Mouse (Mus musculus) lung, embryonic 14.5 days (tissue): ENCODE data around the gene Eif2d. TPM values are rescaled to one million over a fixed set of nuclear protein-coding genes. Genes with fewer than 3 reads are reported as not detected.

Experiments used
- ATAC-seq: fragments of 200-750 bp; cut with Nextera tagmentation; 2 replicates; pipeline ENCODE4 v1.8.0; 2017; ENCODE audit warnings: mild to moderate bottlenecking, moderate TSS enrichment, moderate library complexity; ENCODE audit not compliant: insufficient read depth
- DNase-seq: peaks from one replicate; pipeline ENCODE4 v3.0.0-alpha.2; 2015
- H3K27ac ChIP-seq: fragments of 300-500 bp; sonication (generic); 2 replicates; pipeline ENCODE4 v1.5.1; 2014; ENCODE audit warnings: low read depth, mild to moderate bottlenecking, moderate library complexity
- H3K27me3 ChIP-seq: fragments of 300-500 bp; sonication (generic); 2 replicates; pipeline ENCODE4 v1.6.1; 2014; ENCODE audit warnings: low read length, control low read depth; ENCODE audit not compliant: insufficient read depth
- H3K36me3 ChIP-seq: fragments of 300-500 bp; sonication (generic); 2 replicates; pipeline ENCODE4 v1.6.1; 2014; ENCODE audit warnings: control low read depth; ENCODE audit not compliant: insufficient read depth
- H3K4me1 ChIP-seq: fragments of 300-500 bp; sonication (generic); 2 replicates; pipeline ENCODE4 v1.6.1; 2014; ENCODE audit warnings: antibody characterized with exemption, control low read depth; ENCODE audit not compliant: insufficient read depth
- H3K4me2 ChIP-seq: fragments of 300-500 bp; sonication (generic); 2 replicates; pipeline ENCODE4 v1.6.1; 2014; ENCODE audit warnings: mild to moderate bottlenecking
- H3K4me3 ChIP-seq: fragments of 300-500 bp; sonication (generic); 2 replicates; pipeline ENCODE4 v1.5.1; 2014; ENCODE audit warnings: low read depth, low read length
- H3K9ac ChIP-seq: fragments of 300-500 bp; sonication (generic); 2 replicates; pipeline ENCODE4 v1.6.1; 2014
- H3K9me3 ChIP-seq: fragments of 300-500 bp; sonication (generic); 2 replicates; pipeline ENCODE4 v1.6.1; 2016; ENCODE audit warnings: low read depth, low read length, control low read depth
- CTCF ChIP-seq: IDR thresholded peaks from 2 replicates; pipeline ENCODE4 v1.5.1; 2016; ENCODE audit warnings: antibody characterized with exemption, low read depth
- WGBS: fragments of 180-500 bp; shearing (Covaris S2); extraction: QIAGEN DNeasy Blood & Tissue Kit; methylation state at CpG from one replicate; pipeline ENCODE4 v1.1.7; 2014; 5-methylcytosine and 5-hydroxymethylcytosine counted together
- polyA plus RNA-seq: library from polyadenylated mRNA; unstranded; fragments of >200 nt; fragmentation: Nextera tagmentation; extraction: Ambion mirVana; gene quantifications from 2 replicates; pipeline ENCODE4 v1.2.1, GENCODE M21; 2014

Gene Eif2d
- polyA plus RNA-seq, 1 experiment from 2014 or later: 58.0 TPM

GRCm38 (mm10) chr1:131177249-131177648 is 24.3 kb downstream of the Eif2d start:
- Histone ChIP-seq H3K4me1 (no peaks in the 10 kb centered on the region), H3K4me3 (no peak overlapping the region), H3K36me3 (peaks cover 62% of the 10 kb centered on the region), H3K9me3 (no peaks in the 10 kb centered on the region), H3K4me2 (no peak overlapping the region), H3K27ac (no peak overlapping the region), H3K27me3 (no peaks in the 10 kb centered on the region), H3K9ac (no peak overlapping the region)
- 60% methylated on average over 4 of the region's 4 CpGs for WGBS
- no peak for TF ChIP-seq CTCF
- ATAC-seq: no peak
- no peak for DNase-seq

- no peak for TF ChIP-seq CTCF
- H3K9ac ChIP-seq: no peak overlapping the region
- H3K36me3 ChIP-seq: peaks cover 55% of the 10 kb centered on the region
- H3K4me1 ChIP-seq: no peaks in the 10 kb centered on the region
- DNase-seq: no peak
- no peak overlapping the region for H3K4me2 ChIP-seq
- no peak overlapping the region for H3K4me3 ChIP-seq
- no peaks in the 10 kb centered on the region for H3K9me3 ChIP-seq
- ATAC-seq: no peak
- WGBS: 76% methylated on average over 5 of the region's 5 CpGs
- no peaks in the 10 kb centered on the region for H3K27me3 ChIP-seq
- H3K27ac ChIP-seq: no peak overlapping the region
Measured at GRCm38 (mm10) chr1:131178083-131178482, 25.1 kb downstream of the Eif2d start.

GRCm38 (mm10) chr1:131180386-131180785 is 27.4 kb downstream of the Eif2d start:
- Histone ChIP-seq H3K27ac (no peak overlapping the region), H3K4me3 (no peak overlapping the region), H3K9ac (no peak overlapping the region), H3K27me3 (no peaks in the 10 kb centered on the region), H3K36me3 (peaks cover 35% of the 10 kb centered on the region; the same call in 1 of the 2 replicates), H3K4me1 (no peaks in the 10 kb centered on the region), H3K9me3 (no peaks in the 10 kb centered on the region), H3K4me2 (no peak overlapping the region)
- 93% methylated on average over 7 of the region's 7 CpGs for WGBS
- no peak for TF ChIP-seq CTCF
- ATAC-seq (no peak), DNase-seq (no peak)

GRCm38 (mm10) chr1:131181642-131182527 is 28.9 kb downstream of the Eif2d start:
- no peaks in the 10 kb centered on the region for H3K4me1 ChIP-seq
- peak; percentile 92 for DNase-seq
- H3K36me3 ChIP-seq: peaks cover 26% of the 10 kb centered on the region; the same call in 1 of the 2 replicates
- no peak overlapping the region for H3K4me3 ChIP-seq
- H3K9ac ChIP-seq: no peak overlapping the region
- ATAC-seq: peak; percentile 44; the same call in 1 of the 2 replicates
- 56% methylated on average over 9 of the region's 9 CpGs for WGBS
- no peak overlapping the region for H3K27ac ChIP-seq
- no peaks in the 10 kb centered on the region for H3K9me3 ChIP-seq
- H3K27me3 ChIP-seq: no peaks in the 10 kb centered on the region
- peak; percentile 95 for TF ChIP-seq CTCF
- no peak overlapping the region for H3K4me2 ChIP-seq

GRCm38 (mm10) chr1:131183201-131183600 is 30.2 kb downstream of the Eif2d start:
- 71% methylated on average over 7 of the region's 7 CpGs for WGBS
- Histone ChIP-seq H3K36me3 (peaks cover 16% of the 10 kb centered on the region; the same call in 1 of the 2 replicates), H3K4me3 (no peak overlapping the region), H3K27me3 (no peaks in the 10 kb centered on the region), H3K4me2 (no peak overlapping the region), H3K27ac (no peak overlapping the region), H3K4me1 (no peaks in the 10 kb centered on the region), H3K9ac (no peak overlapping the region), H3K9me3 (no peaks in the 10 kb centered on the region)
- TF ChIP-seq CTCF: no peak
- ATAC-seq (no peak), DNase-seq (no peak)

GRCm38 (mm10) chr1:131184253-131184955 is 31.4 kb downstream of the Eif2d start:
- 77% methylated on average over 9 of the region's 9 CpGs for WGBS
- H3K36me3 ChIP-seq: peaks cover 10% of the 10 kb centered on the region; the same call in 1 of the 2 replicates
- no peaks in the 10 kb centered on the region for H3K4me1 ChIP-seq
- no peaks in the 10 kb centered on the region for H3K9me3 ChIP-seq
- H3K4me3 ChIP-seq: no peak overlapping the region
- no peak for TF ChIP-seq CTCF
- H3K27me3 ChIP-seq: no peaks in the 10 kb centered on the region
- H3K27ac ChIP-seq: no peak overlapping the region
- no peak for ATAC-seq
- no peak overlapping the region for H3K4me2 ChIP-seq
- H3K9ac ChIP-seq: no peak overlapping the region
- peak; percentile 54 for DNase-seq
